Mouse (Mus musculus) lung, embryonic 15.5 days (tissue): Measurements from ENCODE around the gene Tmem82. TPM values are rescaled to one million over a fixed set of nuclear protein-coding genes. Genes with fewer than 3 reads are reported as not detected.
A peak's percentile ranks its signal among the peaks of the same experiment; 100 is the strongest.
"Not testable (repeated sequence)": the region's sequence is repeated elsewhere in the genome, so short reads cannot be mapped to it uniquely, and the experiment has no call there.

Experiments
- ATAC-seq: fragments of 200-750 bp; cut with Nextera tagmentation; 2 replicates; pipeline ENCODE4 v1.8.0; 2017; ENCODE audit warnings: moderate number of reproducible peaks, borderline replicate concordance; ENCODE audit not compliant: low FRiP score, low TSS enrichment; ENCODE audit errors: extremely low read depth
- H3K27ac ChIP-seq: fragments of 300-500 bp; sonication (generic); 2 replicates; pipeline ENCODE4 v1.5.1; 2015; ENCODE audit warnings: moderate library complexity, mild to moderate bottlenecking, inconsistent platforms
- H3K27me3 ChIP-seq: fragments of 300-500 bp; sonication (generic); 2 replicates; pipeline ENCODE4 v1.6.1; 2015; ENCODE audit warnings: inconsistent platforms
- H3K36me3 ChIP-seq: fragments of 300-500 bp; sonication (generic); 2 replicates; pipeline ENCODE4 v1.6.1; 2015; ENCODE audit warnings: inconsistent platforms
- H3K4me1 ChIP-seq: fragments of 300-500 bp; sonication (generic); 2 replicates; pipeline ENCODE4 v1.6.1; 2015; ENCODE audit warnings: inconsistent platforms
- H3K4me2 ChIP-seq: fragments of 300-500 bp; sonication (generic); 2 replicates; pipeline ENCODE4 v1.6.1; 2015; ENCODE audit warnings: inconsistent platforms, mild to moderate bottlenecking, moderate library complexity
- H3K4me3 ChIP-seq: fragments of 300-500 bp; sonication (generic); 2 replicates; pipeline ENCODE4 v1.5.1; 2015; ENCODE audit warnings: mild to moderate bottlenecking, inconsistent platforms
- H3K9ac ChIP-seq: fragments of 300-500 bp; sonication (generic); 2 replicates; pipeline ENCODE4 v1.6.1; 2015; ENCODE audit warnings: inconsistent platforms
- H3K9me3 ChIP-seq: fragments of 300-500 bp; sonication (generic); 2 replicates; pipeline ENCODE4 v1.6.1; 2016; ENCODE audit warnings: inconsistent platforms
- WGBS: fragments of 180-500 bp; shearing (Covaris S2); methylation state at CpG from one replicate; pipeline ENCODE4 v1.1.7; 2015; 5-methylcytosine and 5-hydroxymethylcytosine counted together
- polyA plus RNA-seq: library from polyadenylated mRNA; unstranded; fragments of >200 nt; fragmentation: Nextera tagmentation; extraction: Ambion mirVana; gene quantifications from 2 replicates; pipeline ENCODE4 v1.2.1, GENCODE M21; 2015

Tmem82 gene
- polyA plus RNA-seq, 1 experiment from 2014 or later, result 0.49 TPM

GRCm38 (mm10) chr4:141570004-141570403 lies 48.4 kb downstream of the Tmem82 start:
- no peak for ATAC-seq

GRCm38 (mm10) chr4:141568966-141569365 lies 49.5 kb downstream of the Tmem82 start:
- no peak for ATAC-seq
- Histone ChIP-seq H3K4me1 (peaks cover 21% of the 10 kb centered on the region), H3K36me3 (no peaks in the 10 kb centered on the region), H3K4me2 (no peak overlapping the region), H3K27me3 (no peaks in the 10 kb centered on the region), H3K27ac (no peak overlapping the region), H3K9ac (no peak overlapping the region), H3K4me3 (no peak overlapping the region), H3K9me3 (no peaks in the 10 kb centered on the region)
- 77% methylated on average over 5 of the region's 5 CpGs for WGBS

More at GRCm38 (mm10) chr4:141570004-141570403, 48.4 kb downstream of the Tmem82 start:
- Histone ChIP-seq H3K27me3 (no peaks in the 10 kb centered on the region), H3K9ac (no peak overlapping the region), H3K27ac (no peak overlapping the region), H3K36me3 (no peaks in the 10 kb centered on the region), H3K9me3 (no peaks in the 10 kb centered on the region), H3K4me2 (no peak overlapping the region), H3K4me3 (no peak overlapping the region), H3K4me1 (peaks cover 26% of the 10 kb centered on the region)
- WGBS, result 60% methylated on average over 6 of the region's 6 CpGs

GRCm38 (mm10) chr4:141567174-141567573 lies 51.3 kb downstream of the Tmem82 start:
- H3K9me3 ChIP-seq, H3K4me2 ChIP-seq, H3K9ac ChIP-seq, H3K27ac ChIP-seq, H3K36me3 ChIP-seq, H3K4me3 ChIP-seq, H3K27me3 ChIP-seq, H3K4me1 ChIP-seq, ATAC-seq: not testable (repeated sequence)
- 87% methylated on average over 7 of the region's 7 CpGs for WGBS

- no peaks in the 10 kb centered on the region for H3K9me3 ChIP-seq
- peaks cover 7% of the 10 kb centered on the region; the same call in 1 of the 2 replicates for H3K4me1 ChIP-seq
- H3K4me2 ChIP-seq, result no peak overlapping the region
- WGBS, result 87% methylated on average over 6 of the region's 6 CpGs
- no peaks in the 10 kb centered on the region for H3K27me3 ChIP-seq
- H3K4me3 ChIP-seq, result no peak overlapping the region
- no peak for ATAC-seq
- no peak overlapping the region for H3K27ac ChIP-seq
- H3K9ac ChIP-seq, result no peak overlapping the region
- no peaks in the 10 kb centered on the region for H3K36me3 ChIP-seq
These were observed 52.2 kb downstream of the Tmem82 start for GRCm38 (mm10) chr4:141566187-141566586.

- Histone ChIP-seq H3K36me3 (no peaks in the 10 kb centered on the region), H3K27ac (peak overlapping the region; percentile 67; the same call in 1 of the 2 replicates), H3K27me3 (no peaks in the 10 kb centered on the region), H3K4me1 (peaks cover 7% of the 10 kb centered on the region; the same call in 1 of the 2 replicates), H3K4me3 (no peak overlapping the region), H3K9me3 (no peaks in the 10 kb centered on the region), H3K9ac (no peak overlapping the region), H3K4me2 (no peak overlapping the region)
- 40% methylated on average over 7 of the region's 7 CpGs for WGBS
- no peak for ATAC-seq
These were observed 53.1 kb downstream of the Tmem82 start for GRCm38 (mm10) chr4:141565325-141565724.

GRCm38 (mm10) chr4:141564660-141565059 lies 53.8 kb downstream of the Tmem82 start:
- ATAC-seq, result no peak
- H3K4me3 ChIP-seq, result no peak overlapping the region
- no peak overlapping the region for H3K27ac ChIP-seq
- no peaks in the 10 kb centered on the region for H3K27me3 ChIP-seq
- H3K36me3 ChIP-seq, result no peaks in the 10 kb centered on the region
- H3K9ac ChIP-seq, result no peak overlapping the region
- no peak overlapping the region for H3K4me2 ChIP-seq
- H3K4me1 ChIP-seq, result peaks cover 4% of the 10 kb centered on the region; the same call in 1 of the 2 replicates
- WGBS, result 83% methylated on average over 3 of the region's 3 CpGs
- no peaks in the 10 kb centered on the region for H3K9me3 ChIP-seq

GRCm38 (mm10) chr4:141564209-141564608 lies 54.2 kb downstream of the Tmem82 start:
- Histone ChIP-seq H3K27me3 (no peaks in the 10 kb centered on the region), H3K27ac (no peak overlapping the region), H3K4me2 (no peak overlapping the region), H3K36me3 (no peaks in the 10 kb centered on the region), H3K4me1 (peaks cover 4% of the 10 kb centered on the region; the same call in 1 of the 2 replicates), H3K9ac (no peak overlapping the region), H3K9me3 (no peaks in the 10 kb centered on the region), H3K4me3 (no peak overlapping the region)
- no peak for ATAC-seq
- WGBS, result 85% methylated on average over 4 of the region's 4 CpGs

Other genes starting within 250 kb of the Tmem82 start
- 0.19 and 0.54 TPM in 2 replicates for gene Clcnka, start 219.9 kb downstream of the Tmem82 start, polyA plus RNA-seq
- gene Clcnkb, start 202.6 kb downstream of the Tmem82 start, polyA plus RNA-seq, result 0.16 TPM in 1 of 2 replicates, not detected in the other
- gene Hspb7, start 197.9 kb downstream of the Tmem82 start, polyA plus RNA-seq, result 3.2 and 4.8 TPM in 2 replicates
- gene Srarp, start 182.5 kb downstream of the Tmem82 start, polyA plus RNA-seq, result not detected in 2 replicates
- gene Zbtb17, start 174.0 kb downstream of the Tmem82 start, polyA plus RNA-seq, result 33.1 and 36.4 TPM in 2 replicates
- gene Spen, start 80.0 kb downstream of the Tmem82 start, polyA plus RNA-seq, result 9.1 and 10.3 TPM in 2 replicates
- gene Fblim1, start 12.5 kb downstream of the Tmem82 start, polyA plus RNA-seq, result 73.5 TPM in 2 replicates
- gene Slc25a34, start 5.2 kb upstream of the Tmem82 start, polyA plus RNA-seq, result 0.05 and 0.09 TPM in 2 replicates
- 5.5 and 6.2 TPM in 2 replicates for gene Plekhm2, start 46.3 kb upstream of the Tmem82 start, polyA plus RNA-seq
- not detected in 2 replicates for gene Rsc1a1, start 67.0 kb upstream of the Tmem82 start, polyA plus RNA-seq
- gene Ddi2, start 104.8 kb upstream of the Tmem82 start, polyA plus RNA-seq, result 22.1 and 22.8 TPM in 2 replicates
- 0.20 and 0.26 TPM in 2 replicates for gene Agmat, start 128.0 kb upstream of the Tmem82 start, polyA plus RNA-seq
- 4.4 and 4.9 TPM in 2 replicates for gene Dnajc16, start 172.3 kb upstream of the Tmem82 start, polyA plus RNA-seq
- 24.0 and 24.1 TPM in 2 replicates for gene Casp9, start 175.0 kb upstream of the Tmem82 start, polyA plus RNA-seq
- gene Cela2a, start 207.5 kb upstream of the Tmem82 start, polyA plus RNA-seq, result 2.1 TPM in 1 of 2 replicates, not detected in the other
- gene Ctrc, start 227.7 kb upstream of the Tmem82 start, polyA plus RNA-seq, result not detected in 2 replicates